Mouse (Mus musculus): ENCODE measurements at regions not wholly inside any gene's neighbourhood (a gene's known extent, or its start where the extent isn't known, plus 50 kb on each side); places are given as distances from the start of the nearest gene placed in this dataset.

DNA sequence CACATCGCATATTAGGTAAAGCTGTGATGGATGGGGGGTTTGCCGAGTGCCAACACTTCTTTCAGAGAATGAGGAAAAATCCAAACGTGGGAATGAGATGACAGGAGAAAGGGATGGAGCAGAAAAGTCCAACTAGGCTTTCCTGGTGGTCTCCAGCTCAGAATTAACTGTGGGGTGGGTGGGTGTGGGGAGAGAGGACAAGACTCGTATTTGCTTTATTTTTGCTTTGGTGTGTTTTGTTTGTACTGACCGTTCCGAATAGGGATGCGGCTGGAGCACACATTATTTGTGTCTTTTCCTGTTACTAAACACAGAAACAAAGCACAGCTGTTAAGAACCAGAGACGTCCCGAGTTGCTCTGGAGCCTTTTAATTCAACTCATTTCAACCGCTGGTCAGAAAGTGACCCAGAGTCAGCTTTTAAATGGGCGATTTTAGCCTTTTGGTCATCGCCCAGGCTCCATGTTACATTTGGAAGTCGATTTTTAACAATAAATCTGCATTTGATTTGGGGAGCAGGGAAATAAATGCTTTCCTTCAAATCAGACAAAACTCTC, 136.7 kb downstream of the Gm10295 start:
- DNase-seq = no peak

DNA sequence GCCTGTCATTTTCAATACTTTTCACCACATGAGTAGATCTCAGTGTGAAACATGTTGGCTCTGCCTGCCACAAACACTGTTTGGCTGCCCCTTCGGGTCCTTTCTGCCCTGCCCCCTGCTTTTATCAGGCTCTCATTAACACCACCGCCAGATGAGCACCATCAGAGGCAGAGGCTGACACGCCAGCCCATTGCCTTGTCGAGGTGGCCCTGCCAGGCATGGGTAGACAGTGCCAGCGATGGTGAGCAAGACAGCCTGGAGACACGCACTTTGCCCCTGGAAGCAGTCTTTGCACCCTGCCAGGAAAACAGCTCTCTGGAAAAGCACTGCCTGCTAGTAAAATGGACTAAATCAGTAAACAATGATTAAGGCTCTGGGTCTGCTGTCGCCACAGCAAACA, 158.2 kb downstream of the Gm10295 start:
- peak; percentile 20 for DNase-seq

DNA sequence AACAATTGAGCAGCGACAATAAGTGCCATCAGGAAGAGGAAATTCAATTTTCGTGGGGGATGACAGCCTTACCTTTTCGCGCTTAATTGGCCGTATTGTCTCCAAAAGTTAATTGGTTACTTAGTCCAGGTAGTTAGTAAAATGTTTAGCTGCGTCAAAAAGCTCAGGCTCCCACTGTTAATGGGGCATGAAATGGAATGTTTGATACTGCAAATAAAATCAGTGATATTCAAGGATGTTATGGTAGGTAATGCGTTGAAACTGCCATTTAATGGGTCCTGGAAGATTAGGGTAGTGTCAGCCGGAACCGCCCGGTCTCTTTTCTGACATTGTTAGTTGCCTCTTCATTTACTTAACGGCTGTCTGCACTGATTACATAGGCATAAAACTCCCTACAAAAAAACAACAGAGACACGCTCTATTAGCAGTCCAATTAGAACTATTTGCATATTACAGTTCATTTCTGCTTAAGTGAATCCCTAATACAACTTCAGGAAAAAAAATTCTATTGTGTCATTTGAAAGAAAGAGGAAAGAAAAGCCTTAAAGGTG, 161.0 kb downstream of the Gm10295 start:
- DNase-seq = no peak

DNA sequence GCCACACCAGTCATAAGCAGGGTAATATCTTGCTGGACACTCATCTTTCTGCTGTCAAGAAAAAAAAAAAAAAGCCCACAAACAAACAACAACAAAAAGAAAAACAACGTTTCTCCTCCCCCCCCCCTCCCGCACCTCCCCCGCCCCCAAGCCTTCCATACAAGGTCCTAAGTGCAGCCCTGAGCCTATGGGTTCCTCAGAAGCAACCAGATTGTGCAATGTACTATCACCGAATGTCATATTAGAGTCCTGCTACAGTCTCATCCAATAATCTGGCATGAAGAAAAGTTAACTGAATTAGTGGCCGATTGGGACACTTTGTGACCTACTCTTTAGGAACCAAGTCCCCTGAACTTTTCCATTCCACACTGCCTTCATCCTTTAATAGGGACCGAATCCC, 161.5 kb downstream of the Gm10295 start:
- no peak for DNase-seq

DNA sequence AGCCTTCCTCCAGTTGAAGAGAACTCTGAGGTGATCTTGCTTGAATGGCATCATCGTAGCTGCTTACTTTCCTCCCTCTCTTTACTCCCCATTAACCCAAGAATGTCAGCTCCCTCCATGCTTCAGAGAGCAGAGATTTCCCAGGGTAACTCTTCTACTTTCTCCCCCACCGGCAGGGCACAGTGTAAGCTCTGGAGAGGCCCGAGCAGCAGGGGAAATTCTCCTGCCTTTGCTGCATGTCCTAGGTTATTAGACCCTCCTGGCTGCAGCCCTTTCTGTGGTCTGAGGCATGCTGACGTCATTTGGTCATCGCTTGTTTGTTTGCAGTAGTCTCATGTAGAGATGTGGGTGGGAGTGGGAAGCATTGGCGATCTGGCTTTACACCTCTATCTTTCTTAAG, 163.2 kb downstream of the Gm10295 start:
- no peak for DNase-seq

DNA sequence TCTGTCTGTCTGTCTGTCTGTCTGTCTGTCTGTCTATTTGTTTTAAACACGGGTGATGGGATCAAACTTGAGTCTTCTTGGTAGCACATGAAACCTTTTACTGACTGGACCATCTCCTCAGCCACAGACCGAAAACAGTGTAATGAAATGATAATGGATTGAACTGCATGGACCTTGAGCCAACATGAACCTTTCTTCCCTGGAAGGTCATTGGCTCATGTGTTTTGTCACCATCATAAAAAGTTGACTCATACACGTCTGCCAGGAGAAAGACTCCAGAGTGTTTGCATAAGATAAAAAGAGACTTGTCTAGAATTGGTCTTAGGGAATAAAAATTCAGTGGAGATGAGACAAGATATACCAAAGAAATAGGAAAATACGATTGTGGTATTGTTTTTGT, 176.4 kb downstream of the Gm10295 start:
- peak; percentile 16 for DNase-seq

DNA sequence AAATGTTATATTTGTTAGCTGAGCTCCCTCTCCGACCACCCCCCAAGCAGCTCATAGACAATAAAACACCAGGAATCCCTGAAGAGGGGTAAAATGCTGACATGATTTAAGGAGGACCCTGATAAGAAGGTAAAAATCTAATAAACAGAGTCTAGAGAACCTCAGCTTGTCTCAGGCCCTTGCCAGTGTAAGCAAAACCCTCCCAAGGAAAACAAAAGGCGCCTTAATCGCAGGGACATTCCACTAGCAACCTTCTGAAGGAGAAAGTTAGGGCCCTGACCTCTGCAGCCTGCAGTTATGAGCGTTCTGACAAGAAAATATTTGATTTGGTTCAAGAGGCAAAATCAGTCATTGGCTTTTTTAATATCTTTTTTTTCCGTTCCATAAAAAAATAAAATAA, 212.2 kb downstream of the Gm10295 start:
- DNase-seq = peak; percentile 4

DNA sequence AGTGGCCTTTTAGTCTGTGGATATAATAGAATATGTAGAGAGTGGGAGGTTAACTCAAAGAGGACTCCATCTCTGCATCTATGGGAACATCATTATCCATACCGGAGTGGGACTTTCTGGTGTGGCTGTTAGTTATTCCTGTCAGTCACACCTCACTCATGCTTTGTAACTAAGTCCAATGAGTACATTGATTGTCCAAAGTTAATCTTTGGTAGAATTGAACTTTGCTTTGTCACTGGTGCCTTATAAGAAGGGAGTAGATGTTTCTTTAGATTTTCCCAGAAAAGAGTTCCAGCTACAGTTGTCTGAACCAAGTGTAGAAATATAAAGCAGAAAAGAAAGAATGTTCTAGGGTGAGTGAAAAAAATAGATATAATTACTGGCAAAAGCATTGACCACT, 221.3 kb downstream of the Gm10295 start:
- DNase-seq = no peak

DNA sequence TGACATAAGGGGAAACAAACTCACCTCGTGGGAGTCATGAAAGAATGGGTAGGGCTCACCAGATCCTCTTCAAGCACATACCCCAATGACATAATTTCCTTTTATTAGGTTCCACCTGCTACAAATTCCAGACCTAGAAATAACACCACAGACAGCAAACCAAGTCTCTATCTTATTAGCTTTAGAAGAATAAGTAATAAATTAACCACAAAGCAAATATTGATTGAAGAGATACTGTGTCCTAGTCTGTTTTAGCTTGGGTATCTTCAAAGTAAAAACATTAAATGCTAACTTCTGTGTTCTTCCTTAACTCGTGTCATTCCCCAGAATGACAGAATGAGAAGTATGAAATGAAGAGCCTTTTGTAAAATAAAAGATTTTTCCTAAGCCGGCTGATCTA, 222.4 kb downstream of the Gm10295 start:
- DNase-seq = no peak

DNA sequence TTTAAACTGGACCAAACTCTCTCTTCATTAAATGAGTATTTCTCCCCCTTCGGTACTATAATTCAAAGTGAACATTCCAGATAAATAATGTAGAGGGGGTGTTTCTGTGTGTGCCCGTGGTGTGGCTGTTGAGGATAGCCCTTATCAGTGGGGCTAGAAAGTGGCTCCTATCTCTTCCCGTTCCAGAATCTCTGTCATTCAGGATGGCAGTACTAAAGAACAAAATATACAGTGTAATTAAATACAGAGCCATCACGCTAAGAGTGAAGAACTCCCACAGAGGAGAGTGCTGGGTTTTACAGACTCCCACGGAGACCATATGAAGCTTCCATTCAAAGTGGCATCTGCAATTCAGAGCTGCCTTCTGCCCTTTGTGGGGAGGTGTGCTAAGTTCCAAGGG, 229.8 kb downstream of the Gm10295 start:
- DNase-seq = no peak

DNA sequence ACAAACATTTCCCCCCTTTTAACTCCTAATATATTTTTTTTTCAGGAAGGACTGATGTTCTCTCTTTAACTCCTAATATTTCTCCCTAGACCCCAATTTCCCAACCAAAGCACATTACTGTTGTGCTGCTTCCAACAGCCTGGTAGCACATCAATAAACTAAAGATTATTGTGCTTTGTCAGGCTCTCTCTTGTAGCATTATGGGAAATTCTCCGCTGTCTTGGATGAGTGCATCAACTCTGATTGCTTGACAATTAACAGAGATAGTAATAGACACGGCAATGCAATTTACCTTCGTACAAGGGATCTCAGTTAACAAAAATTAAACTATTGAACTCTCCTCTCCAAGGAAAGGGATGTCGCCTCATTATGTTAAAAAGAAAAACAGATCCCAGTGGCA, 230.3 kb downstream of the Gm10295 start:
- no peak for DNase-seq

DNA sequence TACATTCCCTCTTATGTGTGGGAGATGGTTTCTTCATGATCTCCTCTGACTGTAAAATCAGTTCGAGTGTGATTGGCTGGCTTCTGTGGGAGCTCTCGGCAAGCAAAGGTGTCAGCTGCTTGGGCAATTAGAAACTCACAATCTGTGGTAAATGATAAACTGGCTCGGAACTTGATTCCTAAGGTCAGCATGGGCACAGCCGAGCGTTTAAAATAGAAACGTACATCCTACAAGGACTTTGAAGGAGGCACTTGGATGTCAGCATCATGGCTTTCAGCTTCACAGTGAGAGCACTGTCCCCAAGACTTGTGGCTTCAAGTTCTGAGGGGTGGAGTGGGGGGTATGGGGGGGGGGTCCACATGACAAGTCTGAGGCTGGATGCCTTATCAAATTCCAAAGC, 231.3 kb downstream of the Gm10295 start:
- no peak for DNase-seq

DNA sequence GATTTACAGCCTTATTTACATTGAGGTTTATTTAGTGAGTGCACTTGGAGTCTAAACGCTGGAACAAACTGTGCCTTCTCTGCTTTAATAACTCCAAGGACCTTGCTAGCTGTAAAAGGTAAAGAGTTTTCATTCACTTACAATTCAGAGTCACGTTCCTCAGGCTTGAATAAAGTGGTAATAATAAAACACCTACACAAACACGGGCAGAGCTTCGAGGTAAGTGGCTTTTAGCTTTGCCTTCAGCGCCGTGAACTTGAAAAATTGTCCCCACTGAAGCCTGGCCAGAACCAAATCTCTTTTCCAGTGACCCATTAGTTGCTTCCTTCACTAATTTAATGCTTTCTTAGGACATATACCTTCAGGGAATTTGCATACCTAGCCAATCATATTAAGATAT, 244.2 kb downstream of the Gm10295 start:
- DNase-seq = no peak

DNA sequence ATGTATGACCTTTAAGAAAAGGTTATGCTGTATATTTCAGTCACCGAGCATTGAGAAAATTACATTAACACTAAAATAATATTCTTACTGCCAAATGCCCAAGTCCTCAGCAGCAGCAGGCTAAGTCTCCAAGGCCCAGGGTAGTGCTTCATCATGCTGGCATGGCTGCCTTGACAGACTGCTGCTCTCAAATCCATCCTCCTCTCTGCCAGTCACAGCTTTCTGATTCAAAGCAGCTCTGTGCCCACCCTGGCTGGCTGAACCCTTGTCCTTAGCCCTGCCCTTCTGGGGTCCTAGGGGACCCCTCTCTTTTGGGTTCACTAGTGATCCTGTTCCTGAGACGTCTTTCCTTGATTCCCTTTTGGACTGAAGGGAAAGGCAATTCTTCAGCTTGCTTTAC, 251.0 kb downstream of the Gm10295 start:
- no peak for DNase-seq

DNA sequence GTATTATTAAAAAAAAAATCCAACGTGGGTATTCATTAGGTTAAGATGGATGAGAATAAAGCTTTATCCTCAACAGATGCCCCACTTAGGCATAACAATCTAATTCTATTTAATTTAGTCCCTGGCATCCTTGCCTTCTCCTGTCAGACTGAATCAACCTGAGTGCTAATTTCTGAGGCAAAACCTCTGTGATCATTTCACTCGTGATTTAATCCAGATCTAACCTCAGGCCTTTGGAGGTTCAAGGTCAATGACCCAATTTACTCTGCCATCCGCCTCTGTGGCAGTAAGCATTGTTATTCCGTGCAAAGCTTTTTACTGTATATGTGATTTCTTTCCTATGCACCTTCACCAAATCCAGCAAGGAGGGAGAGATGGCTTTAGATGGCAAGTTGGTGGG, 253.0 kb downstream of the Gm10295 start:
- DNase-seq = no peak

DNA sequence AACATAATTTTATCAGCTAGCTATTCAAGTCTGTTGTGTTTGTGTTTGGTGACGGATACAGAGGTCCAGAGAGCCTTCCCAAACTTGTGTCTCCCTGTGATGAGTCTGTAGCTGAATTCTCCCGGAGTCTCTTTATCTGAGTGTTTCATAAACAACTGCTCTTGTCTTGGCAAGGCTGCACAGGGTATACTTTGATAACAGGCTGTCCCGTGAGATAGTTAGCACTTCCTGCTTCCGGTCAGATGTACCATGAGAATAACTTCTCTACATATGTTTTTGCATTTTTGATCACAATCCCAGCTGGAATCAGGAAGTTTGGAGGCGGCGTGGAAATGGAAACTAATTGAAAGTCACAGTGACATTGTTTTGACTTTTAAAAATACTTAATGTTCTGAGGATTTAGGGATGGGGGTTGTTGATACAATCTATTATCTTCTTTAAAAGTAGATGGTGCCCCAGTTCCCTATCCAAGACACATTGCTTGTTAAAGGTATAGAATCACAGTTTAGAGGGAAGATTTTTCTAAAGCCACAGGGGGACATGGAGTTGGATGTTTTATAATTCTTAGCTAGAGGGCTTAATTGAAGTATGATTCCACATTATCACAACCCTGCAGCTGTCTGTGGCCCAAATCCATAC, 257.9 kb downstream of the Gm10295 start:
- DNase-seq = no peak

DNA sequence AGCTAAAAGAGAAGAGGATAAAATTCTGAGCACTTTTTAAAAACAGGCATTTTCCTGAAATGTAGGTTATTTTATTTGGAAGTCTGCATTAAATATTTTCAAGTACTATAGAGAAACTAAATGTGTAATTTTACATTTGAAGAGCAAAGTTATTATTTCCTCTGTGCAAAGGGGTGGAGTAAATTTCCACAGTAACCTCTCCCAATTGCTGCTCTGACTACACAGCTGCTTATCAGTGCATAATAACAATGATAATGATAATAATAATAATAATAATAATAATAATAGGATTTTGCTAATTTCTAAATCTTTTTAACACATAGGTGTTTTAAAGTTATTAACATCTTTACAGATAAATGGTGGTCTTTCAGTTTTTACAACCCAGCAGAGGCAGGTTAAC, 258.5 kb downstream of the Gm10295 start:
- DNase-seq = no peak

DNA sequence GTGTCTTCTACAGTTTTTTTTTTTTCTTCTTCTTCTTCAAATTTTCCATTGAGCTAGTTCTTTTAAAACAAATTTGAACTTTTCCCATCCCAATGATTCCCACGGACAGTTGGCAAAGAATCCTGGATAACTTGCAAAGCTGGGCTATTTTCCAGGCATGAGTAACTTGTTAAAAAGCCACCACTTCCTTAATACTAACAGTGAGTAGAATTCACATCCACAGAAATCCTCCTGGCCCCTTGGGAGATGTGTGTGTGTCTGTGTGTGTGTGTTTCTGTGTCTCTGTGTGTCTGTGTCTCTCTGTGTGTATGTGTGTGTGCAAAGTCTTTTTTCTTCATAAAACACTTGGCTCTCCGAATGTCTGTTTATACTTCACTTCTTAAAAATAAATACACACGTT, 259.0 kb downstream of the Gm10295 start:
- DNase-seq = peak; percentile 4

DNA sequence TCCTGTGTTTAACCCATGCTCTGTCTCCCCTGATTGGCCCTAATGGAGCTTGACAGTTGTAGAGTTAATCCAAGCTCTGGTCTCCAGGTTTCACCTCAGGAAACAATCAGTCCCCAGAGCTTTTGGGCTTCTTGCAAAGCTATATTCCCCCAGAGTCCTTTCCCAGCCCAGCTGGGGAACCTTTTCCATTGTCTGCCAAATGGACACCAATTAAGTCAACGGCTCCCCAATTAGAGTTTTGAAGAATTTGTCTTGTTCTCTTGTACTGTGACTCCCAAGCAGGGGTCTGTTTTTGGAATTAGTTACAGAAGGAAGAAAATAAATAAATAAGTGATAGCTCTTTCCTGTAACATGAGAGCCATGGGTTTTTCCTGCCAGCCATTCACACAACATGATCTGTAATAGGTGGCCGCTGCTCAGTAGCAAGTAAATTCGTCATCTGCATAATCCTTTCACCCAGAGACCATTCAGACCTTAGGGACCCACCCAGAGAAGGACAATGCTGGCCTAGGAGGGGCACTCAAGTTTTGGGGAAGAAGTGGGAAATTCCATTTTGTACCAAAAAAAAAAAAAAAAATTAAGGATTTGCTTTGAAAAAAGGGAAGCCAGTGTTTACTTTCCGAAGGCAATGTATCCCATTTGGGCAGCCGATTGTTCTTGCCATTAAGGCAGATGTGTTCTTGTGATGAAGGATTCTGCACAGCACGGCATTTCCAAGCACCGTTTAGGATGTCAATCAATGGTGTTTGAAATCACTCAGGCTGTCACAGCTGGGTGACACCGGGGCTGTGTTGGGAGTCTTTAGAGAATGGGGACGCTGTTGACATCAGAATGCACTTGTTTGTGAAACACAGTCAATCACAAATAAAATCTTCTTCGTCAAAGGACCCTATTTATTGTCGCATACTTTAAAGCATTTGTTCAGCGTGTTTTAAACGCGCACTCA, 286.6 kb downstream of the Gm10295 start:
- DNase-seq = no peak

DNA sequence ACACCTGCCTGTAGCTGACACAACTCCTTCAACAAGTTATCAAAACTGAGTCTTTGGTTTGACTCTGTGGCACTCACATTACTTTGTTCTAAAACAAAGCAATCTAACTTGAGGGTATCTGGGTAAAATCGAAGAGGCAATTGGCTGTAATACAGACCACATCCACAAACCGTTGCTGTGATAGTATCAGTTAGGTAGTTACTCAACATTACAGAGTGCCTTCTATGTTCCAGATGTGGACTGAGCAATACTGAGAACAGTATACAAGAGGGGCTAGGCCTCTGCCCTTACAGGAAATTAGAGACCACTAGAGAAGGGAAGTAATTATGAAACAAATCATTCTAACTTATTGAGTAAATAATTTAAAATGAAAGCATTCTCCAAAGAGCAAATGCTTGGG, 300.5 kb downstream of the Gm10295 start:
- no peak for DNase-seq

DNA sequence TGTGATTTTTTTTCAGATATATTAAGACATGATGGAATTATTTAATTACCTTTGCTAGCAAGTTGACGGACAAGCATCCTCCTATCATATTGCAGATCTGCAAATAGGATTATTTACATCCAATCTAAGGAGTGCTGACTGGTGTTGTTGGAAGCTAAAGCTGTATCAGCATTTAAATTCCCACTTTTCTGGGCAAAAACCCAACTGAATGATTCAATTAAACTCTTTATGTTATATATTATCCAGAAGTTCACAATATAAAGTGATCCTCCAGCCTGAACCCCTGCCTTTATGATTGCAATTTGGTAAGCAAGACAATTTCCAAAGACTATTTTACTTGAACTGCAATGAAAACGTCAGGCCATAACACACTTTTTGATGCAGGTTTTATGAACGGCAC, 304.1 kb downstream of the Gm10295 start:
- no peak for DNase-seq

DNA sequence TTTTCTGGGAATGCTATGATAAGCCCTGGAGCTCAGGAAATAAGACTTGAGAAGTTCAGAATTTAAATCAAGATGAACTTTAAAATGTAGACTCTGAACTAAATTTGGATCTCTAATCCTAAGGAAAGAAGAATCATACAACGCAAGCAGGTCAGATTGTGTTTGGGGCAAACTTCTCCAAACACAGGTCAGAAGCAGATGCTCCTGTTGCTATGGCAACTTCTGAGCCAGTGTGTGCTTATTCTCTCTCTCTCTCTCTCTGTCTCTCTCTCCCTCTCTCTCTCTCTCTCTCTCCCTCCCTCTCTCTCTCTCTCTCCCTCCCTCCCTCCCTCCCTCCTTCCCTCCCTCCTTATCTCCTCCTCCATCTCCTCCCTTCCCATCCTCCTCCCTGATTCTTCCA, 304.7 kb downstream of the Gm10295 start:
- DNase-seq = no peak

DNA sequence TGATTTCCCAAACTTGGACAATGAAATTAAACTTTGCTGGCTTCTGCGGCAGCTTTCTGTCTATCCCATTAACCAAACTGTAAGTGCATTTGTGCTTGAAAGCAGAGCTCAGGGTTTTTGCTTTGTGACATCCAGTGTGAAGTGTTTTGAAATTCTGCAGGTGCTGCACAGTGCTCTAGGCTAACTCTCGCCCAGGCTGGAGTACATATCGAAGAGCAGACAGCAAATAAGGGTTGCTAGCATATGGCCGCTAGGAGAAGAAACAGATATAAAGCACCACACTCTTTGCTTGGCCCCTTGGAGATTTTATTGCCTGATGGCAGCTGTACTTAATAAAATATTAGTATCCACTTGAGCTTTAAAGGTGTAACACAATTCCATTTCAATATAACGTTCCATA, 307.5 kb downstream of the Gm10295 start:
- no peak for DNase-seq
